Mouse (Mus musculus) liver, embryonic 16.5 days (tissue): ENCODE results near the gene Trim41. TPM values are rescaled to one million over a fixed set of nuclear protein-coding genes. Genes with fewer than 3 reads are reported as not detected.

ENCODE experiments used
- ATAC-seq: fragments of 200-750 bp; cut with Nextera tagmentation; 2 replicates; pipeline ENCODE4 v1.8.0; 2017; ENCODE audit warnings: low read depth, mild to moderate bottlenecking, moderate number of reproducible peaks, moderate library complexity
- H3K27ac ChIP-seq: fragments of 300-500 bp; sonication (generic); 2 replicates; pipeline ENCODE4 v1.5.1; 2014; ENCODE audit warnings: mild to moderate bottlenecking, low read length
- H3K27me3 ChIP-seq: fragments of 300-500 bp; sonication (generic); 2 replicates; pipeline ENCODE4 v1.6.1; 2014; ENCODE audit warnings: low read depth, low read length, mixed read lengths; ENCODE audit not compliant: control insufficient read depth, insufficient read depth
- H3K36me3 ChIP-seq: fragments of 300-500 bp; sonication (generic); 2 replicates; pipeline ENCODE4 v1.6.1; 2014; ENCODE audit warnings: mild to moderate bottlenecking; ENCODE audit not compliant: control insufficient read depth, insufficient read depth
- H3K4me1 ChIP-seq: fragments of 300-500 bp; sonication (generic); 2 replicates; pipeline ENCODE4 v1.6.1; 2014; ENCODE audit warnings: low read depth, low read length, mixed read lengths; ENCODE audit not compliant: control insufficient read depth
- H3K4me2 ChIP-seq: fragments of 300-500 bp; sonication (generic); 2 replicates; pipeline ENCODE4 v1.6.1; 2014; ENCODE audit warnings: low read depth, low read length, mixed read lengths
- H3K4me3 ChIP-seq: fragments of 300-500 bp; sonication (generic); 2 replicates; pipeline ENCODE4 v1.5.1; 2014; ENCODE audit warnings: low read depth, mild to moderate bottlenecking, low read length
- H3K9ac ChIP-seq: fragments of 300-500 bp; sonication (generic); 2 replicates; pipeline ENCODE4 v1.6.1; 2014; ENCODE audit warnings: low read depth, low read length
- H3K9me3 ChIP-seq: fragments of 300-500 bp; sonication (generic); replicated peaks from 2 replicates; pipeline ENCODE4 v1.6.1; 2016; ENCODE audit warnings: low read length; ENCODE audit not compliant: control insufficient read depth
- WGBS: fragments of 180-500 bp; shearing (Covaris S2); extraction: QIAGEN DNeasy Blood & Tissue Kit; methylation state at CpG from one replicate; pipeline ENCODE4 v1.1.7; 2014; ENCODE audit not compliant: insufficient replicate concordance; 5-methylcytosine and 5-hydroxymethylcytosine counted together
- polyA plus RNA-seq: library from polyadenylated mRNA; unstranded; fragments of >200 nt; fragmentation: Nextera tagmentation; extraction: Ambion mirVana; gene quantifications from 2 replicates; pipeline ENCODE4 v1.2.1, GENCODE M21; 2015

The Trim41 gene
- polyA plus RNA-seq, 1 experiment from 2014 or later, result 1.8 TPM

DNA sequence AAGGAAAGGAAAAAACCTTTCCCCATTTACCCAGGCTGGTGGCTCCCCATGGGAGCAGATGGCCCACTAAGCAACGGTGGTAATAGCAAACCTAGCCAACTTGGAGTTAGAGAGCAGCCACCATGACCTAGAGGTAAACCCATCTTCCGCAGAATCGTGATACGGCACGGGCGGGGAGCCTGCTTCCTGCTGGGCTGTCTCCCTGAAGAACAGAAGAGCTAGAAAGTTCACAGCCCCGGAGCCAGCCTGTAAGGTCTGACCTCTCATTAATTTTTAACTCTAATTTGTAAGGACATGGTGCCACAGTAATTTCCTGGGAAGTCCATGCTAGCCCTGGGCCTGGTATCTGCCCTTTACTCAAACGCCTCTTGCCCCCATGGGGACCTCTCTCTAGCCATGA is 26.2 kb downstream of the Trim41 start:
- peaks cover 14% of the 10 kb centered on the region for H3K4me1 ChIP-seq
- H3K36me3 ChIP-seq, result no peaks in the 10 kb centered on the region
- H3K27ac ChIP-seq, result no peak overlapping the region
- H3K27me3 ChIP-seq, result no peaks in the 10 kb centered on the region
- 0 out of 2 replicates have a peak, but pooled peaks have one; percentile 4 for ATAC-seq
- H3K9ac ChIP-seq, result no peak overlapping the region
- H3K4me3 ChIP-seq, result no peak overlapping the region
- WGBS, result 52% methylated on average over 8 of the region's 8 CpGs
- H3K4me2 ChIP-seq, result 0 out of 2 replicates have a peak overlapping the region, but pooled peaks have one; percentile 35
- no peaks in the 10 kb centered on the region for H3K9me3 ChIP-seq

DNA sequence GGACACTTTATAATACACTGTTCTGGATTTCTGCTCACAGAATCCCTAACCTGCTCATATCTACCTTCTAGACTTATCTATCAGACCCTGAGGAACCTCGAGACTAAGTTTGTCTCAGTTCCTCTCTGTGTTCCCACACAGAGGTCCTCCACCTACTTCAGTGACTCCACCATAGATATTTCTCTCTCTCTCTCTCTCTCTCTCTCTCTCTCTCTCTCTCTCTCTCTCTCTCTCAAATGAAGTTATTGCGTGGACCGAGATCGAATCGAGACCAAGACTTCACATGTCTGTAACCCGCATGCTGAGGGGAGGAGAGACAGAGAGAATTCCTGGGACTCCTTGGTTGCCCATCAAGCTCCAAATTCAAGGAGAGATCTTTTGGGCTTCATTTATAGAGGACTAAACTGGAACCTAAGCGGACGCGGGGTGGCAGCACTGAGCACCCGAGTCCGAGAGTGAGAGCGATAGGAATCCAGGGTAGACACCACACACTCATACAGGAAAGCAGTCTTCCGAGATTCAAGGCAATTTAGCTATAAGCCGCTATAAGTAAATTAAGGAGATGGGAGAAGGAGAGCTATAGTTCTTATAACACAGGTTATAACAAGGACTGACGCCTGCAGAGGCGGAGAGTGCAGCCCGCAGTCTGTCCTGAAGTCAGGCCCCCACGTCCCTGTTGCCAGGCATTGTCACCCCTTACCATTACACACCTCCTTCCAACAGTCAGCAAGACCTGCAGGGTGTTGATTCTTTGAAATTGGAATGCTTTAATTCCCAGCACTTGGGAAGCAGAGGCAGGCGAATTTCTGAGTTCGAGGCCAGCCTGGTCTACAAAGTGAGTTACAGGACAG is 27.0 kb downstream of the Trim41 start:
- Histone ChIP-seq H3K4me2 (peak overlapping the region; percentile 40; the same call in 1 of the 2 replicates), H3K9me3 (no peaks in the 10 kb centered on the region), H3K36me3 (no peaks in the 10 kb centered on the region), H3K27me3 (no peaks in the 10 kb centered on the region), H3K4me3 (peak overlapping the region; percentile 18; the same call in 1 of the 2 replicates), H3K27ac (no peak overlapping the region), H3K4me1 (peaks cover 14% of the 10 kb centered on the region), H3K9ac (no peak overlapping the region)
- ATAC-seq, result peak; percentile 65; the same call in 1 of the 2 replicates
- WGBS, result 14% methylated on average over 20 of the region's 20 CpGs

DNA sequence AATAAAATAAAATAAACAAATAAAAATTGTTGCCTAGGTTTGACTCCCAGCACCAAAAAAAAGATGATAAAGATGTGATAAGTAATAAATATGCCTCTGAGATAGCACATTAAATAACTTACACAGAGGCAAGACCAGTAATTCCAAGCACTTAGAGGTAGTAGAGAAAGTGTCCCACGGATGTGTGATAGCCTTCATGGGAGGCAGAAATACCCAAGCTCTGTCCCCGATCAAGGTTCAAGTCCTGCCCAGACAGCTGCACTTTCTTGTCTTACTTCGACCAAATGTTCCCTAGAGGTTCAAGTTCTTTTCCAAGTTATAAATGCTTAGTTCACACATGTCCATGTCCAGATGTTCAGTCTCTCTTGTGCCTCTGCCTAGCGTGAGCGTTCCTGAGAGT is 27.9 kb downstream of the Trim41 start:
- Histone ChIP-seq H3K4me1 (peaks cover 14% of the 10 kb centered on the region), H3K9ac (no peak overlapping the region), H3K27ac (no peak overlapping the region), H3K9me3 (no peaks in the 10 kb centered on the region), H3K36me3 (no peaks in the 10 kb centered on the region), H3K4me2 (no peak overlapping the region), H3K4me3 (no peak overlapping the region), H3K27me3 (no peaks in the 10 kb centered on the region)
- 75% methylated on average over 5 of the region's 5 CpGs for WGBS
- ATAC-seq, result no peak

DNA sequence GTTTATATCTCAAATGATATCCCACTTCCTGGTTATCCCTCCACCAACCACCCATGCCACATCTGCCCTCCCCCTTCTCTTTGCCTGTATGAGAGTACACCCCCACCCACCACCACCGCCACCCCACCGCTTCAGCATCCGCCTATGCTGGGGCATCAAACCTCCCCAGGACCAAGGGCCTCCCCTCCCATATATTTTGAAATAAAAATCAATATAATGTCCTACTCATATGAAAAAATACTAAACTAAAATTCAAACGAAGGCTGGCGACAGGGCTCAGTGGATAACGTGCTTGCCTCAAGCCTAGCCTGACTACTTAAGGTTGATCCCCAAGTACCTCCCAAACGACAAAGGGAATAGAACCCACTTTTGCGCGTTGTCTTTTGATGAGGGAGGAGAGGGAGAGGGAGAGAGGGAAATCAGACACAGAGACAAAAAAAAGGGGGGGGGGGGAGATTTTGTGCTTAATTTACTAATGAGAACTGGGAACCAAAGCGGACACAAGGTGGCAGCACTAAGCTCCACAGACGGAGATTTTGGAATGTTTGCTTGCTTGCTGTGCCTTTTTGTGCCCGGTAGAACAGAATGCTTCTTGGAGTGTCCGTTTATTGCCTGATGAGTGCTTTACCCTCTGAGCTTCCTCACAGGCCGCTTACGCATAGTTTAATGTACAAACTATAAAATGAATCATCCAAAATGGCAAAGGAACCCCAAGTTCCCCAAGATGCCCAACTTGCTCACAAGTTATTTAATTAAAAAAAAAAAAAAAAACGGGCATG is 28.7 kb downstream of the Trim41 start:
- Histone ChIP-seq H3K9me3 (no peaks in the 10 kb centered on the region), H3K4me3 (peak overlapping the region; percentile 56), H3K4me2 (peak overlapping the region; percentile 65), H3K36me3 (no peaks in the 10 kb centered on the region), H3K4me1 (peaks cover 14% of the 10 kb centered on the region), H3K9ac (peak overlapping the region; percentile 29), H3K27me3 (no peaks in the 10 kb centered on the region), H3K27ac (no peak overlapping the region)
- no peak for ATAC-seq
- WGBS, result 4% methylated on average over 16 of the region's 16 CpGs

DNA sequence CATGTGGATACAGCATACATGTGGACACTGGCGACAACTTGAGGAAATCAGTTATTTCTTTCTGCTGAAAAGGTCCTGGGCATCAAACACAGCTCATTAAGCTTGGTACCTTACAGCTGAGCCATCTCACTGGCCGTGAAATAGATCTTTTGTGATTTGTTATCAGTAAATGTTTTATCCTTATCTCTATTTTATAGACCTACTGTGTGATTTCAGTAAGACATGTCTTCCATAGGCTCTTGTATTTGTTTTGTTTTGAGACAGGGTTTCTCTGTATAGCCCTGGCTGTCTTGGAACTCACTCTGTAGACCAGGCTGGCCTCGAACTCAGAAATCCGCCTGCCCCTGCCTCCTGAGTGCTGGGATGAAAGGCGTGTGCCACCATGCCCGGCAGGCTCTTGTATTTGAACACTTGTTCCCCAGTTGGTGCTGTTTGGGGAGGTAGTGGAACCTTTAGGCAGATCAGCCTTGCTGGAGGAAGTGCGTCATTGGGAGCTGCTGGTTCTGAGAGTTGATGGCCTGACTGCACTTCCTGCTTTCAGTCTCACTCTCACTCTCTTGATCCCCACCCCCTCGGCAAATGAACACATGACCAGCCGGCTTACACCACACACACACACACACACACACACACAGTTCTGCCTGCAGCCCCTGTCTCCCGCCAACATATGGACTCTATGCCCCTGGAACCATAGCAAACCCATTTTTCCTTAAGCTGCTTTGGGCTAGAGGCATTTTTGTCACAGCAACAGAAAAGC is 29.5 kb downstream of the Trim41 start:
- H3K9me3 ChIP-seq, result no peaks in the 10 kb centered on the region
- H3K4me3 ChIP-seq, result peak overlapping the region; percentile 56
- peaks cover 14% of the 10 kb centered on the region for H3K4me1 ChIP-seq
- peak; percentile 63 for ATAC-seq
- peak overlapping the region; percentile 65 for H3K4me2 ChIP-seq
- no peaks in the 10 kb centered on the region for H3K27me3 ChIP-seq
- no peaks in the 10 kb centered on the region for H3K36me3 ChIP-seq
- WGBS, result 39% methylated on average over 10 of the region's 10 CpGs
- no peak overlapping the region for H3K27ac ChIP-seq
- no peak overlapping the region for H3K9ac ChIP-seq

DNA sequence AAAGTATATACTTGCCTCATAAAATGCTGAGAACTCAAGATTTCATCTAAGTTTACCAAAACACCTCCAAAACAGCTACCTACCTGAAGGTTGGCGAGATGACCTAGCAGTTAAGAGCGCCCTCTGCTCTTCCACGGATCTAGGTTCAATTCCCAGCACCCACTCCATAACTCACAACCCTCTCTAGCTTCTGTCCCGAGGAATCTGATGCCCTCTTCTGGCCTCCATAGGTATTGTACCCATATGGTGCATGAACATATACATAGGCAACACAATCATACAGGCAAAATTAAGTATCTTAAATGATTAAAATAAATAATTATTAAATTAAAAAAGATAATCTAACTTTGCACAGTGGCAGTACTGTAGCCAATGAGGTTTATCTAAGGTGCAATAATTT is 34.9 kb downstream of the Trim41 start:
- Histone ChIP-seq H3K4me2 (no peak overlapping the region), H3K4me1 (no peaks in the 10 kb centered on the region), H3K27me3 (no peaks in the 10 kb centered on the region), H3K27ac (no peak overlapping the region), H3K9me3 (no peaks in the 10 kb centered on the region), H3K36me3 (no peaks in the 10 kb centered on the region), H3K4me3 (no peak overlapping the region), H3K9ac (no peak overlapping the region)
- 71% methylated on average over 4 of the region's 4 CpGs for WGBS
- ATAC-seq, result no peak

DNA sequence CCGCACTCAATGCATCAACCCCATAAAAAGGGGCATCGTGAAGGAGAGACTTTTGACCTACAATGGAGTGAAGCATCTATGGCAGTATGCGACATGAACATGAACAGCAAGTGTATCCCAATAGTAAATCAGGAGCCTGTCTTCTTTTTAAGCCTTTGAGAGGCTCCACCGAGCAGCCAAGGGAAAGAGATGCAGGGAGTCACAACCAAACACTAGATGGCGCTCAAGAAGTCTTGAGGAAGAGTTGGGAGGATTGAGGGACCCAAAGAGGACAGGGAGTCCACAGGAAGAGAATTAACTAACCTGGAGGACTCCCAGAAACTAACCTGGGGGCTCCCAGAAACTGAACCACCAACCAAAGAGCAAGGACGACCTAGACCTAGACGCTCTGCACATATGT is 37.7 kb downstream of the Trim41 start:
- H3K27me3 ChIP-seq, result no peaks in the 10 kb centered on the region
- no peak overlapping the region for H3K9ac ChIP-seq
- no peak overlapping the region for H3K27ac ChIP-seq
- WGBS, result 33% methylated on average over 7 of the region's 7 CpGs
- H3K36me3 ChIP-seq, result no peaks in the 10 kb centered on the region
- H3K4me3 ChIP-seq, result no peak overlapping the region
- no peak for ATAC-seq
- H3K4me2 ChIP-seq, result no peak overlapping the region
- H3K4me1 ChIP-seq, result no peaks in the 10 kb centered on the region
- H3K9me3 ChIP-seq, result no peaks in the 10 kb centered on the region

DNA sequence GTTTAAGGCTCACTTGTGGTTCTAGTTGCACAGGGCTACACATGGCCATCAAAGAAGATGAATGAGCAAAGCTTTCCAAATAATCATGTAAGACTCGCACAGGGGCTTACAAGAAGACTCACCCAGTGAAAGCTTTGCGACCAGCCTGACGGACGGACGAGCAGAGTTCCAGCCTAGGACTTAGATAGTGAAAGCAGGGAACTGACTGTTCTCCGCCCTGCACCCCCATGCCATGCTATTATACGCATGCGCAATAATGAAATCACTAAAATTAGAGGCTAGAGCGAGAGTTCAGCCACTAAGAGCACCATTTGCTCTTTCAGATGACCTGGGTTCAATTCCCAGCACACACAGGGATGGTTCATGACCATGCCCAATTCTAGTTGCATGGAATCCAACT is 39.9 kb downstream of the Trim41 start:
- no peak overlapping the region for H3K4me3 ChIP-seq
- H3K9me3 ChIP-seq, result no peaks in the 10 kb centered on the region
- WGBS, result 71% methylated on average over 9 of the region's 9 CpGs
- no peaks in the 10 kb centered on the region for H3K4me1 ChIP-seq
- no peaks in the 10 kb centered on the region for H3K27me3 ChIP-seq
- no peak overlapping the region for H3K27ac ChIP-seq
- no peak overlapping the region for H3K4me2 ChIP-seq
- ATAC-seq, result no peak
- no peak overlapping the region for H3K9ac ChIP-seq
- no peaks in the 10 kb centered on the region for H3K36me3 ChIP-seq
